Mouse (Mus musculus): ENCODE results near the gene Mpped2.

Gene Mpped2

GRCm38 (mm10) chr2:106750878-106751277 lies 57.8 kb downstream of the Mpped2 start:
- no peak for DNase-seq

GRCm38 (mm10) chr2:106753703-106754102 lies 60.6 kb downstream of the Mpped2 start:
- DNase-seq: no peak

GRCm38 (mm10) chr2:106754696-106755095 lies 61.6 kb downstream of the Mpped2 start:
- no peak for DNase-seq

GRCm38 (mm10) chr2:106756354-106757103 lies 63.5 kb downstream of the Mpped2 start:
- no peak for DNase-seq

GRCm38 (mm10) chr2:106762920-106763319 lies 69.9 kb downstream of the Mpped2 start:
- no peak for DNase-seq

- no peak for DNase-seq
Observed at GRCm38 (mm10) chr2:106769236-106769635, 76.2 kb downstream of the Mpped2 start.

- DNase-seq: no peak
Observed at GRCm38 (mm10) chr2:106772643-106773042, 79.6 kb downstream of the Mpped2 start.

GRCm38 (mm10) chr2:106774251-106775196 lies 81.5 kb downstream of the Mpped2 start:
- DNase-seq: no peak

- DNase-seq: no peak
Observed at GRCm38 (mm10) chr2:106775994-106776393, 82.9 kb downstream of the Mpped2 start.

- no peak for DNase-seq
Observed at GRCm38 (mm10) chr2:106778861-106779516, 85.9 kb downstream of the Mpped2 start.

GRCm38 (mm10) chr2:106781181-106782179 lies 88.4 kb downstream of the Mpped2 start:
- no peak for DNase-seq

GRCm38 (mm10) chr2:106783311-106783710 lies 90.2 kb downstream of the Mpped2 start:
- DNase-seq: no peak

GRCm38 (mm10) chr2:106788055-106788454 lies 95.0 kb downstream of the Mpped2 start:
- no peak for DNase-seq

- DNase-seq: no peak
Observed at GRCm38 (mm10) chr2:106788573-106788972, 95.5 kb downstream of the Mpped2 start.

GRCm38 (mm10) chr2:106789694-106790328 lies 96.7 kb downstream of the Mpped2 start:
- no peak for DNase-seq

GRCm38 (mm10) chr2:106790329-106790701 lies 97.2 kb downstream of the Mpped2 start:
- no peak for DNase-seq

GRCm38 (mm10) chr2:106796246-106796645 lies 103.2 kb downstream of the Mpped2 start:
- no peak for DNase-seq

- no peak for DNase-seq
Observed at GRCm38 (mm10) chr2:106797855-106798254, 104.8 kb downstream of the Mpped2 start.

GRCm38 (mm10) chr2:106798824-106799223 lies 105.8 kb downstream of the Mpped2 start:
- no peak for DNase-seq

- DNase-seq: no peak
Observed at GRCm38 (mm10) chr2:106815898-106816297, 122.8 kb downstream of the Mpped2 start.

GRCm38 (mm10) chr2:106821292-106821691 lies 128.2 kb downstream of the Mpped2 start:
- no peak for DNase-seq

- DNase-seq: no peak
Observed at GRCm38 (mm10) chr2:106821883-106822282, 128.8 kb downstream of the Mpped2 start.

All from cerebellum, adult 8-10 months (tissue).